Mouse (Mus musculus) intestine, embryonic 16.5 days (tissue): ENCODE results near the gene Fam19a2. TPM values are rescaled to one million over a fixed set of nuclear protein-coding genes. Genes with fewer than 3 reads are reported as not detected.

Experiments
- ATAC-seq: fragments of 200-750 bp; cut with Nextera tagmentation; 2 replicates; pipeline ENCODE4 v1.8.0; 2017; ENCODE audit warnings: moderate TSS enrichment, moderate library complexity
- H3K27ac ChIP-seq: fragments of 300-500 bp; sonication (generic); 2 replicates; pipeline ENCODE4 v1.5.1; 2014; ENCODE audit warnings: mild to moderate bottlenecking, low read length
- H3K27me3 ChIP-seq: fragments of 300-500 bp; sonication (generic); replicated peaks from 2 replicates; pipeline ENCODE4 v1.6.1; 2014; ENCODE audit warnings: low read length, control low read depth, mixed read lengths; ENCODE audit not compliant: control insufficient read depth, insufficient read depth
- H3K36me3 ChIP-seq: fragments of 300-500 bp; sonication (generic); 2 replicates; pipeline ENCODE4 v1.6.1; 2014; ENCODE audit warnings: low read length, control low read depth; ENCODE audit not compliant: control insufficient read depth, insufficient read depth
- H3K4me1 ChIP-seq: fragments of 300-500 bp; sonication (generic); 2 replicates; pipeline ENCODE4 v1.6.1; 2014; ENCODE audit warnings: low read length, control low read depth, mixed read lengths; ENCODE audit not compliant: control insufficient read depth, insufficient read depth
- H3K4me2 ChIP-seq: fragments of 300-500 bp; sonication (generic); 2 replicates; pipeline ENCODE4 v1.6.1; 2014; ENCODE audit warnings: low read depth, low read length, control low read depth
- H3K4me3 ChIP-seq: fragments of 300-500 bp; sonication (generic); 2 replicates; pipeline ENCODE4 v1.5.1; 2014; ENCODE audit warnings: mild to moderate bottlenecking, low read length
- H3K9ac ChIP-seq: fragments of 300-500 bp; sonication (generic); 2 replicates; pipeline ENCODE4 v1.6.1; 2014; ENCODE audit warnings: low read depth, low read length
- H3K9me3 ChIP-seq: fragments of 300-500 bp; sonication (generic); 2 replicates; pipeline ENCODE4 v1.6.1; 2016; ENCODE audit warnings: low read length, control low read depth; ENCODE audit not compliant: control insufficient read depth
- WGBS: fragments of 180-500 bp; shearing (Covaris S2); extraction: QIAGEN DNeasy Blood & Tissue Kit; methylation state at CpG from one replicate; pipeline ENCODE4 v1.1.7; 2014; 5-methylcytosine and 5-hydroxymethylcytosine counted together
- polyA plus RNA-seq: library from polyadenylated mRNA; unstranded; fragments of >200 nt; fragmentation: Nextera tagmentation; extraction: Ambion mirVana; gene quantifications from 2 replicates; pipeline ENCODE4 v1.2.1, GENCODE M21; 2015

The Fam19a2 gene
- polyA plus RNA-seq, 1 experiment from 2014 or later: 1.7 TPM

DNA sequence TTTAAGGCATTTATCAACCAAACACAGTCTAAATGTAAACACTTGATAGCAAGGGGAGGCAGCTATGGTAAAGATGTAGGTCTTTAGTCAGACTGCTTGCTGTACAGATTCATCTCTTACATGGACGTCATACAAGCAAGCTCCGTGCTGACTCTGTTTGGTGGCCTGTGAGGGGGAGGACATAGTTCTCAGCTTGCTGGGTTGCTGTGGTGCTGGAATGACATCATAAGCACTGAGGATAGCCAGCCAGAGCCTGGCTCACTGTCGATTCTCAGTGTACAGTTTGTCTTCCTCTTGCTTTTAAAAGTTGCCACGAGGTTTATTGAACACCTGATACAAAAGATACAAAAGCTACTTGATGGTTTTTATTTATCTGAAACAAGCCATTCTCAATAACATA is 100.8 kb downstream of the Fam19a2 start:
- H3K27ac ChIP-seq: no peak overlapping the region
- no peak overlapping the region for H3K4me3 ChIP-seq
- no peak overlapping the region for H3K4me2 ChIP-seq
- ATAC-seq: no peak
- H3K36me3 ChIP-seq: no peaks in the 10 kb centered on the region
- H3K9ac ChIP-seq: no peak overlapping the region
- 59% methylated on average over 4 of the region's 4 CpGs for WGBS
- no peaks in the 10 kb centered on the region for H3K27me3 ChIP-seq
- no peaks in the 10 kb centered on the region for H3K4me1 ChIP-seq
- no peaks in the 10 kb centered on the region for H3K9me3 ChIP-seq

DNA sequence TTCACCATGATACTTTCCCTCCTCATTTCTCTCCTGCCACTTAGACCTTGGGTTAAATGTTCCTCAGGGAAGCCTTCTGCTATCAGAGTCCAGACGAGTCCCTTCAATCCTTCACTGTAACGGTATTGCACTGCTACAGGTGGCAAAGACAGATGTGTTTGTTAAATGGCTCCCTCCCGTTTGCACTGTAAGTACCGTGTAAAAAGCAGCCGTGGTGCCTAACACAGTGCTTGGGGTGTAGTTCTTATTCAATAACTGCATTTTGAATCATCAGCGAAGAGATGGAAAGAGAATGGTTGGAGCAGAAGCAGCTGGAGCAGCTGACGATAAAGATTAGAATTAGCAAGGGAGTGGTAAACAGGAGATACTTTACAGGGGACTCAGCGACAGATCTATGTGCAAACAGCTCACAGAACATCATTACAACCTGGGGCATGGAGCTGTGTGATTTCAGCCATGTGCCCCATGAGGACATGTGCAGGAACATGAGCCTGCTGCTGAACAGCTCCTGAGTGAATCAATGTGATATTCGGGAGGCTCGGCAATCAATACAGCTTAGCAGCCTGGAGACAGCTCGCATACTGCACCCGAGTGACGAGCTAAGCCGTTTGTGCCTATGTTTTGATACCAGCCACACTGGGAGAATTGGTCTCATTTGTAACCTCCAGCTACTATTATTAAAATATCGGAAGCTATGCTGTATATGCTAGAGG is 103.5 kb downstream of the Fam19a2 start:
- Histone ChIP-seq H3K36me3 (no peaks in the 10 kb centered on the region), H3K9me3 (no peaks in the 10 kb centered on the region), H3K4me2 (no peak overlapping the region), H3K4me3 (no peak overlapping the region), H3K9ac (no peak overlapping the region), H3K4me1 (no peaks in the 10 kb centered on the region), H3K27me3 (no peaks in the 10 kb centered on the region), H3K27ac (no peak overlapping the region)
- WGBS: 71% methylated on average over 15 of the region's 15 CpGs
- no peak for ATAC-seq

DNA sequence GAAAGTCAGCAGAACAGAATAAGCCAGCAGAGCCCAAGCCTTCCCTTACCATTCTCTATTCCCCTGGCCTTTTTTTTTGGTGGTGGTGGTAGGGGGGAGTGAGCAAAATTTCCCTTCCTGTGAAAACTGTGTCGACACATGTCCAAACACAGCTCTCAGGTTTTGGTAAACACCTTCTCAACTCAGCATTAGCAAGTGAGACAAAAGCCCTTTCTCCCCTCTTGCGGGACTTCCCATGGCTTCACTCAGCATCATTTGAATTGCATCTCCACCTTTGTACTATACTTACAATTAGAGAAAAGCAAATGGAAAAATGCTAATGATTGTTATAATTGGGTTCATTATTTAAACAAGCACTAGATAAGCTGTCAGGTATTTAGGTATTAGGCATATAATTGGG is 119.5 kb downstream of the Fam19a2 start:
- H3K9ac ChIP-seq: no peak overlapping the region
- H3K9me3 ChIP-seq: no peaks in the 10 kb centered on the region
- no peak overlapping the region for H3K4me2 ChIP-seq
- H3K27ac ChIP-seq: no peak overlapping the region
- ATAC-seq: no peak
- WGBS: 55% methylated on average over 2 of the region's 2 CpGs
- H3K27me3 ChIP-seq: no peaks in the 10 kb centered on the region
- H3K36me3 ChIP-seq: no peaks in the 10 kb centered on the region
- no peak overlapping the region for H3K4me3 ChIP-seq
- no peaks in the 10 kb centered on the region for H3K4me1 ChIP-seq

DNA sequence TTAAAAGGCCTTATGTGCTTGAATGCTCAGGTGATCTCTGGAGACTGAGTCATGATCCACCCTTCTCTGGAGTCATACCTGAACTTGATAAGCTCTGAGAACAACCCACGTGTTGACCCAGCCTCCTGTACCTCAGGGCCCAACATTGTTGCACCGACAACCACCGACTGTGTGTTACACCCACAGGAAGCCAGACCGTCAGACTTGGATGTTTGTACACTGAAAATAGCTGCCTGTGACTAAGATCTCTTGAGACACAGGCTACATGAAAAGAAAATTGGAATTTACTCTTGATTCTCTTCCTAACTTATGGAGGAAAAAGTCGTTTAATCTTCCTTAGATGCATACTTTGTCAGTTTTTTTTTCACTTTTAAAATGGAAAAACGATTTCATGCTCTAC is 121.8 kb downstream of the Fam19a2 start:
- H3K36me3 ChIP-seq: no peaks in the 10 kb centered on the region
- no peaks in the 10 kb centered on the region for H3K27me3 ChIP-seq
- no peaks in the 10 kb centered on the region for H3K4me1 ChIP-seq
- 71% methylated on average over 6 of the region's 6 CpGs for WGBS
- no peaks in the 10 kb centered on the region for H3K9me3 ChIP-seq
- H3K4me2 ChIP-seq: no peak overlapping the region
- no peak overlapping the region for H3K27ac ChIP-seq
- H3K4me3 ChIP-seq: no peak overlapping the region
- no peak overlapping the region for H3K9ac ChIP-seq
- ATAC-seq: no peak

DNA sequence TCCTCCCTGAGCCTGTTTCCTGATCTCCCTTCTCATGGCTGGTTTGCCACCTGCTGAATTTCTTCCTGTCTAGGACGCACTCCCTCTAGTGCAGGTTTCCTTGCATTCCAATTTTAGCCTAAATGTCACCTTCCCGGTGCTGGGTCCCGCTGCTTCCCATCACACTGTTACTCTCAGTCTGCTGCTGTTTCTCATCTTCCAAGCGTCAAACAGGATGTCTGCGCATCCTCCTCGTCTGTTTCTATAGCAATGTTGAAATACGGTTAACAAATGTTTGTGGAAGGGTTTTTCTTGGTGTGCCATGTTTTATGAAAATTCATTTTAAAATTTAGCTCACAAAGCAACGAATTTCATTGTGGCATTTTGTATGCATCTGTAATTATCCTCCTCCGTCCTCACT is 131.6 kb downstream of the Fam19a2 start:
- ATAC-seq: no peak
- 58% methylated on average over 9 of the region's 9 CpGs for WGBS
- H3K9me3 ChIP-seq: no peaks in the 10 kb centered on the region
- H3K4me1 ChIP-seq: no peaks in the 10 kb centered on the region
- H3K36me3 ChIP-seq: no peaks in the 10 kb centered on the region
- no peak overlapping the region for H3K4me2 ChIP-seq
- H3K27ac ChIP-seq: no peak overlapping the region
- no peak overlapping the region for H3K9ac ChIP-seq
- no peak overlapping the region for H3K4me3 ChIP-seq
- no peaks in the 10 kb centered on the region for H3K27me3 ChIP-seq

DNA sequence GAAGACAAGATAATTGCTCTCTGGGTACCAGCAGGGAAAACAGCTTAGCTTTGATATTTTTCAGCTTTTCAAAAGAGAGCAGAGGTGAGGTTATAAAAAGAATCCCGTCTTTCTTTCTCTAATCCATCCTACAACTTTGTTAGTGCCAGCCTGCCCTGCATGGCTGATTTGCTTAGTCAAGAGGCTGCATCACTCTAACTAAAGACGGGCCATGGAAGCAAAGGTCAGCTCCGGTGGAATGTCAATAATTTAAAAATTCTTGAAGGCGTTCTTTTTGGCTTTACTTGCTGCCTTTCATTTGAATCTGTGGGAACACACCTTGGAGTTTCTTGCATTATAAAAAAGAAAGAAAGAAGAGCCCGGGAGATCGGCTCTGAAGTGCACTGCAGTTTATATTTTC is 134.3 kb downstream of the Fam19a2 start:
- Histone ChIP-seq H3K36me3 (no peaks in the 10 kb centered on the region), H3K4me3 (no peak overlapping the region), H3K27ac (no peak overlapping the region), H3K4me2 (no peak overlapping the region), H3K4me1 (no peaks in the 10 kb centered on the region), H3K9me3 (no peaks in the 10 kb centered on the region), H3K9ac (no peak overlapping the region), H3K27me3 (no peaks in the 10 kb centered on the region)
- 33% methylated on average over 6 of the region's 6 CpGs for WGBS
- no peak for ATAC-seq

DNA sequence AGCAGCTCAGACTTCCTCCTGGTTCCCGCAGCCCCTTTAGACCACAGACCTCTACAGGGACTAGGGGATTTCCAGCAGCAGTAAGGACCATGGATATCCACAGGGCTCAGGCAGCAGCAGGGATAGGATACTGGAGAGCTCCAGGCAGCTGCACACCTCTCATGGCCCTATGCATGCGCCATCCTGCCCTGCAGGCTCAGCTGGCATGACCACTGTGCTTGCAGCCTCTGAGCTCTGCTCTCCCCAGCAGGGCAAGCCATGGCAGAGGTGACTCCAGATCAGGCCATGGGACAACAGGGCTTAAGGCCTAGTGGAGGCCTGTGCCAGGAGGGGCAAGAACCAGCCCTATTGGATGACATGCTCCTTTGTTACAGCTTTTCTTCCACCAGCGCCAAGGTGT is 137.4 kb downstream of the Fam19a2 start:
- H3K36me3 ChIP-seq: no peaks in the 10 kb centered on the region
- no peaks in the 10 kb centered on the region for H3K9me3 ChIP-seq
- no peaks in the 10 kb centered on the region for H3K4me1 ChIP-seq
- no peak overlapping the region for H3K9ac ChIP-seq
- no peaks in the 10 kb centered on the region for H3K27me3 ChIP-seq
- ATAC-seq: no peak
- H3K27ac ChIP-seq: no peak overlapping the region
- WGBS: 84% methylated on average over 3 of the region's 3 CpGs
- H3K4me2 ChIP-seq: no peak overlapping the region
- H3K4me3 ChIP-seq: no peak overlapping the region

DNA sequence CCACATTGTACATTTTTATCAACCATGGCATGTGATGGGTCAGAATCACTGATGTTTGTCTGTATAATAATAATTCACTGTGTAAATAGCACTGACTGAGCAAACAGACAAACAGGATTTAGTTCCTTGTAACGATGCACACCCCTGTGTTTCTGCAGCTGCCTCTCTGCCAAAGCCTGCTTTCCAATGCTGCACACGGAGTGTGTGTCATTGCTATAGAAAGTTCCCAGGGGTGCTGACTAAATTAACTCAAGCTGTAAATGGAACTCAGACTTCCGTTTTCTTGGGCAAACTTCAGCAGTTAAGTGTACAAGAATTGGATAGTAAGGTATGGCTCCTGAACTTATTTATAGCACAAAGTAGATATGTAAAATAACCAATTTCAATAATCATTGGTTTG is 138.7 kb downstream of the Fam19a2 start:
- WGBS: 66% methylated on average over 3 of the region's 3 CpGs
- no peaks in the 10 kb centered on the region for H3K36me3 ChIP-seq
- no peak overlapping the region for H3K27ac ChIP-seq
- no peaks in the 10 kb centered on the region for H3K4me1 ChIP-seq
- ATAC-seq: no peak
- H3K9me3 ChIP-seq: no peaks in the 10 kb centered on the region
- H3K27me3 ChIP-seq: no peaks in the 10 kb centered on the region
- H3K9ac ChIP-seq: no peak overlapping the region
- H3K4me2 ChIP-seq: no peak overlapping the region
- no peak overlapping the region for H3K4me3 ChIP-seq

DNA sequence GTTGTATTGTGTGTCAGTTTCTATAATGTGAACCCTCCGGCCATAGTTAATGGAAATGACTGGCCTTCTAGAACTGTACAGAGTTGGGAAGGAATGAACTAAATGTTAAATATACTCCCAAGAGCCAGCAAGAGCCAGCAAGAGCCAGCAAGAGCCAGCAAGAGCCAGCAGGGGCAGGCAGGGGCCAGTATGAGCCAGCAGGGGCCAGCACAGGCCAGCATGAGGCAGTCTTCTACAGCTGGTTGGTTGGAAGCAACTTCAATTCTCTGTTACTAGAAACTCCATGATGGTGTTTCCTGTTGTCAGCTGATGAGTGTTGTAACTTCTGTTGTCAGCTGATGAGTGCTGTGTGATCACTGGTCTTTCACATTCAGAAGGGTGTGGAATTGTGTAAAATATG is 151.2 kb downstream of the Fam19a2 start:
- no peak for ATAC-seq
- Histone ChIP-seq H3K9ac (no peak overlapping the region), H3K4me3 (no peak overlapping the region), H3K9me3 (no peaks in the 10 kb centered on the region), H3K27me3 (no peaks in the 10 kb centered on the region), H3K27ac (no peak overlapping the region), H3K4me2 (no peak overlapping the region), H3K4me1 (no peaks in the 10 kb centered on the region), H3K36me3 (no peaks in the 10 kb centered on the region)
- WGBS: 93% methylated on average over 1 of the region's 1 CpGs

DNA sequence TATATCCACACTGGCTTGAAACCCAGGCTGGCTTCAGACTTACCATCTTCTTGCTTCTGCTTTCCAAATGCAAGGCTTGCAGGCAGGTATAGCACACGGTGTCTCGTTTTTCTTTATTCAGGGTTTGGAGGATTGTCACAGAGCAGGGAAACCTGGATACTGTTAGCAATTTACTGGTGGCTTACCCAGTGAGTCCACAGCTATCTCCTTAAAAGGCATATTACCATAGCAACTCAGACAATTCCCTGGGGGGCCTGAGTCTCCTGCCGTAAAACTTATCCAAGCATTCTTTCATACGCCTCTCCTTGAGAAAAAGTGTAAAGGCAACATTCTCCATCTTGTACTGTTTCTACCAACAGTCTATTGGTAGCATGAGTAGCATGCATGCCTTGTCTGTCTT is 152.2 kb downstream of the Fam19a2 start:
- no peak overlapping the region for H3K4me2 ChIP-seq
- no peaks in the 10 kb centered on the region for H3K27me3 ChIP-seq
- no peak overlapping the region for H3K9ac ChIP-seq
- no peak overlapping the region for H3K4me3 ChIP-seq
- no peaks in the 10 kb centered on the region for H3K36me3 ChIP-seq
- 60% methylated on average over 4 of the region's 4 CpGs for WGBS
- H3K4me1 ChIP-seq: no peaks in the 10 kb centered on the region
- no peak overlapping the region for H3K27ac ChIP-seq
- H3K9me3 ChIP-seq: no peaks in the 10 kb centered on the region
- no peak for ATAC-seq
